10 mouse cellular contexts compared by ENCODE assay signal in the genomic region with DNA sequence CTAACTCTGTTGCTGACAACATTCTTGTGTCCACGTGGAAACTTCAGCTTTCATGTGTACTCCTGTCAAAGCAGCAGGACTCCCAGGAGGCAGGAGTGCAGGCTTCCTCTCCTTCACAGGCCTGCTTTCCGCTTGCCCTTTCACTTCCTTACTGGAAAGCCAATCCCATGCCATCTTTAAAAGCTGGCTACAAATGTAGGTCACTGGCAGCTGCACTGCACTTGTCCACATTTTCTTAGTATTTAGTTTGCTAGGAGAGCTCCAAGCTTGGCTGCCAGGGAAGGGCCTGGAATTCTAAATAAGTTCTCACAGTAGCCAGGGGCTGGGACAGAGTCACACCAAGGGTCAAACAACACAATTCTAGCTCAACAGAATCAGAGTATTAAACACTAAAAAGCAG. TPM values are rescaled to one million over a fixed set of nuclear protein-coding genes. Genes with fewer than 3 reads are reported as not detected.
DNase-seq lines count a peak whose midpoint lies in the region; ATAC-seq and TF ChIP-seq lines count a peak whose summit lies in the region.
"Had no signal": no experiment of that assay in that cellular context is flagged by ENCODE, and none has a peak within 500 bp of the region (broad histone marks: within the 10 kb centered on the region; RNA-seq: fewer than 3 reads in every experiment).

No protein-coding gene starts in this region.

- H3K4me2 ChIP-seq in kidney, embryonic 14.5 days (replicated peaks; ENCODE audit: low read depth, low read length): no peak overlapping the region

- H3K9ac ChIP-seq in kidney, embryonic 14.5 days (ENCODE audit: low read depth, low read length): no peak overlapping the region

- no peak overlapping the region for H3K4me3 ChIP-seq in kidney, adult 2 months (ENCODE audit: insufficient read depth, low read depth, low read length)
- H3K4me3 ChIP-seq in kidney, embryonic 14.5 days (ENCODE audit: low read length): no peak overlapping the region

- 37% methylated on average over 2 of the region's 2 CpGs for WGBS in kidney, adult 2 months
- 59% methylated on average over 2 of the region's 2 CpGs for WGBS in kidney, embryonic 14.5 days

- H3K27ac ChIP-seq in kidney, adult 2 months (ENCODE audit: insufficient read depth, low read depth, low read length): no peak overlapping the region
- H3K27ac ChIP-seq in kidney, embryonic 14.5 days (ENCODE audit: low read depth, low read length): no peak overlapping the region
- H3K27ac ChIP-seq: kidney, postnatal 0 days had no signal

- no peaks in the 10 kb centered on the region for H3K36me3 ChIP-seq in kidney, adult 2 months (ENCODE audit: control insufficient read depth, insufficient read depth, low read length)
- H3K36me3 ChIP-seq in kidney, embryonic 14.5 days (ENCODE audit: control insufficient read depth, insufficient read depth, low read length): no peaks in the 10 kb centered on the region

- no peak for ATAC-seq in kidney, embryonic 14.5 days (ENCODE audit: low FRiP score, low TSS enrichment)
- ATAC-seq in megakaryocyte, adult 5-6 weeks (ENCODE audit: poor library complexity, severe bottlenecking): no peak

- DNase-seq in kidney, adult 2 months: peak; percentile 37
- peak; percentile 36 for DNase-seq in cerebellum, adult 11-12 months
- peak; percentile 40 for DNase-seq in gastrocnemius, postnatal 25 days
- peak; percentile 8 to 17 for DNase-seq in left cerebral cortex, postnatal 36 days (ENCODE audit: low spot score in 2 of 2)
- DNase-seq in spleen, postnatal 14 days (ENCODE audit: low spot score in 2 of 2): no peak
- no peak for DNase-seq in testis, postnatal 14 days (ENCODE audit: low spot score)

- no peak for TF ChIP-seq CTCF in kidney, adult 2 months (conservative IDR thresholded peaks at IDR 0.05; ENCODE audit: insufficient read depth, insufficient read length, low read depth, low read length)

- H3K27me3 ChIP-seq in kidney, adult 2 months (replicated peaks; ENCODE audit: control insufficient read depth, insufficient read depth, low read length): no peaks in the 10 kb centered on the region
- H3K27me3 ChIP-seq in kidney, embryonic 14.5 days (ENCODE audit: control insufficient read depth, insufficient read depth, low read length): no peaks in the 10 kb centered on the region

- TF ChIP-seq POLR2A in kidney, adult 2 months (IDR thresholded peaks at IDR 0.05; ENCODE audit: low read depth, low read length): no peak

- no peaks in the 10 kb centered on the region for H3K4me1 ChIP-seq in kidney, adult 2 months (ENCODE audit: control insufficient read depth, insufficient read depth, low read length)
- no peaks in the 10 kb centered on the region for H3K4me1 ChIP-seq in kidney, embryonic 14.5 days (ENCODE audit: control insufficient read depth, insufficient read depth, low read length)

- intact Hi-C loops in left cerebral cortex, postnatal 36 days (cut with DNase I): no loop called here

- no peaks in the 10 kb centered on the region for H3K9me3 ChIP-seq in kidney, embryonic 14.5 days (ENCODE audit: control insufficient read depth, low read length)
- H3K9me3 ChIP-seq: G1E had no signal

RNA-seq across cellular contexts. Expression of gene Elp4, which starts 49.6 kb away (rescaled TPM):
- polyA plus RNA-seq in kidney, adult 2 months (2012; rRNA removed): 2.4 and 3.3 TPM in 2 replicates
- polyA plus RNA-seq in kidney, embryonic 14.5 days (2014; fragmentation: Nextera tagmentation; extraction: Ambion mirVana): 43.6 and 44.4 TPM in 2 replicates
- 1 to 10 TPM; 6.8 to 8.7 TPM for total RNA-seq in gastrocnemius, postnatal 25 days (2021)
- 10 to 100 TPM; 16.0 to 16.4 TPM for total RNA-seq in left cerebral cortex, postnatal 36 days (2021)
- 7.1 and 9.9 TPM in 2 replicates for total RNA-seq in megakaryocyte, adult 5-6 weeks (2015)
- total RNA-seq in megakaryocyte, adult 5-6 weeks (2017): 8.7 and 9.6 TPM in 2 replicates

RNA-seq across cellular contexts. Expression of gene Immp1l, which starts 49.7 kb away (rescaled TPM):
- 14.0 and 25.6 TPM in 2 replicates for polyA plus RNA-seq in kidney, adult 2 months (2012; rRNA removed)
- polyA plus RNA-seq in kidney, embryonic 14.5 days (2014; fragmentation: Nextera tagmentation; extraction: Ambion mirVana): 133 and 174 TPM in 2 replicates
- total RNA-seq in gastrocnemius, postnatal 25 days (2021): 10 to 100 TPM; 57.5 to 59.2 TPM
- total RNA-seq in left cerebral cortex, postnatal 36 days (2021): 10 to 100 TPM; 24.6 to 29.0 TPM
- 26.2 and 28.9 TPM in 2 replicates for total RNA-seq in megakaryocyte, adult 5-6 weeks (2015)
- total RNA-seq in megakaryocyte, adult 5-6 weeks (2017): 26.3 and 26.4 TPM in 2 replicates

Comparison
In these comparisons a context has a peak if more than half of its experiments do, and no peak if none do; other contexts are left out.
1. DNase-seq: peak in kidney, adult 2 months (single experiment), cerebellum, adult 11-12 months (single experiment), gastrocnemius, postnatal 25 days (single experiment) and left cerebral cortex, postnatal 36 days (2 of 2); none in spleen, postnatal 14 days (0 of 2) and testis, postnatal 14 days (single experiment).